In genomic region chr7:71289702-71290101, GRCm38 (mm10) we compare ENCODE assay signal across 31 mouse cellular contexts.
"Had no signal": no experiment of that assay in that cellular context is flagged by ENCODE, and none has a peak within 500 bp of the region (broad histone marks: within the 10 kb centered on the region; RNA-seq: fewer than 3 reads in every experiment).

No protein-coding gene starts in this region.

- DNase-seq: left cerebral cortex, postnatal 4 days; liver; liver, embryonic 13.5 days; lung, adult 18-20 months; lung, adult 2 months; lung, embryonic 14.5 days; lung, postnatal 10 days; lung, postnatal 14 days; lung, postnatal 36 days; lung, postnatal 4 days; midbrain, embryonic 14.5 days had no signal

- H3K36me3 ChIP-seq: limb, embryonic 10.5 days; limb, embryonic 12.5 days; limb, embryonic 13.5 days; limb, embryonic 15.5 days; liver, embryonic 12.5 days; liver, embryonic 13.5 days; liver, embryonic 15.5 days; lung, embryonic 15.5 days; midbrain, embryonic 10.5 days; midbrain, embryonic 12.5 days; midbrain, embryonic 13.5 days; midbrain, embryonic 15.5 days; neural tube, embryonic 12.5 days had no signal

- H3K9me3 ChIP-seq: limb, embryonic 10.5 days; limb, embryonic 12.5 days; limb, embryonic 13.5 days; limb, embryonic 15.5 days; liver, embryonic 12.5 days; liver, embryonic 13.5 days; liver, embryonic 15.5 days; lung, embryonic 15.5 days; megakaryocyte, embryonic 14.5 days; midbrain, embryonic 10.5 days; midbrain, embryonic 12.5 days; midbrain, embryonic 13.5 days; midbrain, embryonic 15.5 days; neural tube, embryonic 12.5 days had no signal

- H3K4me1 ChIP-seq: limb, embryonic 15.5 days; liver, embryonic 12.5 days; liver, embryonic 13.5 days; liver, embryonic 15.5 days; megakaryocyte, embryonic 14.5 days; midbrain, embryonic 10.5 days; midbrain, embryonic 12.5 days; midbrain, embryonic 13.5 days; midbrain, embryonic 15.5 days; neural tube, embryonic 12.5 days had no signal

- ATAC-seq: liver, embryonic 12.5 days; midbrain, embryonic 13.5 days; midbrain, embryonic 15.5 days; midbrain, embryonic 16.5 days had no signal

- H3K9ac ChIP-seq: limb, embryonic 12.5 days; limb, embryonic 13.5 days; limb, embryonic 15.5 days; liver, embryonic 12.5 days; liver, embryonic 13.5 days; liver, embryonic 14.5 days; liver, embryonic 15.5 days; lung, embryonic 14.5 days; lung, embryonic 15.5 days; midbrain, embryonic 12.5 days; midbrain, embryonic 13.5 days; midbrain, embryonic 15.5 days; neural tube, embryonic 12.5 days had no signal

- H3K4me3 ChIP-seq: left cerebral cortex, adult 2 months; limb, embryonic 10.5 days; limb, embryonic 12.5 days; limb, embryonic 13.5 days; limb, embryonic 15.5 days; liver, embryonic 12.5 days; liver, embryonic 13.5 days; liver, embryonic 15.5 days; lung, embryonic 15.5 days; megakaryocyte, embryonic 14.5 days; midbrain, embryonic 10.5 days; midbrain, embryonic 12.5 days; midbrain, embryonic 13.5 days; midbrain, embryonic 15.5 days; myocyte; neural tube, embryonic 12.5 days had no signal

- H3K4me2 ChIP-seq: limb, embryonic 12.5 days; limb, embryonic 13.5 days; limb, embryonic 15.5 days; liver, embryonic 11.5 days; liver, embryonic 12.5 days; liver, embryonic 13.5 days; liver, embryonic 15.5 days; lung, embryonic 14.5 days; lung, embryonic 15.5 days; midbrain, embryonic 11.5 days; midbrain, embryonic 12.5 days; midbrain, embryonic 13.5 days; midbrain, embryonic 15.5 days; neural tube, embryonic 12.5 days had no signal

- H3K27ac ChIP-seq: left cerebral cortex, adult 2 months; limb, embryonic 10.5 days; limb, embryonic 12.5 days; limb, embryonic 13.5 days; limb, embryonic 15.5 days; liver, embryonic 12.5 days; liver, embryonic 13.5 days; liver, embryonic 14.5 days; liver, embryonic 15.5 days; lung, embryonic 15.5 days; macrophage; midbrain, embryonic 10.5 days; midbrain, embryonic 12.5 days; midbrain, embryonic 13.5 days; midbrain, embryonic 15.5 days; neural tube, embryonic 12.5 days had no signal

- H3K27me3 ChIP-seq: limb, embryonic 12.5 days; limb, embryonic 13.5 days; limb, embryonic 15.5 days; liver, embryonic 12.5 days; liver, embryonic 13.5 days; liver, embryonic 15.5 days; lung, embryonic 15.5 days; midbrain, embryonic 12.5 days; midbrain, embryonic 13.5 days; midbrain, embryonic 15.5 days; neural tube, embryonic 12.5 days had no signal
